Mouse (Mus musculus) adrenal gland, postnatal 25 days (tissue): ENCODE data around the gene Skint8. TPM values are rescaled to one million over a fixed set of nuclear protein-coding genes. Genes with fewer than 3 reads are reported as not detected.
"Not testable (repeated sequence)": the region's sequence is repeated elsewhere in the genome, so short reads cannot be mapped to it uniquely, and the experiment has no call there.

Source experiments
- DNase-seq: peaks from one replicate; pipeline ENCODE4 v3.0.0; 2021; ENCODE audit warnings: mixed read lengths
- long read RNA-seq: library from polyadenylated mRNA; stranded (forward); transcript quantifications from one replicate; pipeline ENCODE4 v2.0.0, GENCODE M21; 2021
- total RNA-seq: library from RNA; stranded (reverse); gene quantifications from 2 replicates; pipeline ENCODE4 v1.2.3, GENCODE M21; 2021

Skint8 gene
- not detected in 2 replicates for total RNA-seq
- long read RNA-seq: 0 reads

DNA sequence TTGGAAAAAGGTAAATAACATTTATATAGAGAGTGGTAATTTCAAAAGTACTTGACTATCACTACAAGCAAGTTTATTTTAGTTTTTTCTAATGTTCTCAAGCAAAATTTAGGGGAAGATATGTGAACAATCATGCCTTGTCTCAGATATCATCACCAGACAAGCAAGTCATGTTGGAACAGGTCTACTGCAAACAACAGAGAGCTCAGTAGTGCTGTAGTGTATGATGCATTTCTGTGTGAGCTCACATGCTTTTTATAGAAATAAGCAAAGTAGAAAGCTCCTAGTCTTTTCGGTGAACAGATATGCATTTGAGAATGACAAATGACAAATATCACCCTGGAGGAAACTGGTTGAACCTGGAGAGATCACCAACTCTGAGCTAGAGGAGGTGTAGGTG lies at the start of gene Skint8:
Skint8 (plus strand) TSS at position 301 of the 400 bp plus-strand sequence.
- DNase-seq: no peak

DNA sequence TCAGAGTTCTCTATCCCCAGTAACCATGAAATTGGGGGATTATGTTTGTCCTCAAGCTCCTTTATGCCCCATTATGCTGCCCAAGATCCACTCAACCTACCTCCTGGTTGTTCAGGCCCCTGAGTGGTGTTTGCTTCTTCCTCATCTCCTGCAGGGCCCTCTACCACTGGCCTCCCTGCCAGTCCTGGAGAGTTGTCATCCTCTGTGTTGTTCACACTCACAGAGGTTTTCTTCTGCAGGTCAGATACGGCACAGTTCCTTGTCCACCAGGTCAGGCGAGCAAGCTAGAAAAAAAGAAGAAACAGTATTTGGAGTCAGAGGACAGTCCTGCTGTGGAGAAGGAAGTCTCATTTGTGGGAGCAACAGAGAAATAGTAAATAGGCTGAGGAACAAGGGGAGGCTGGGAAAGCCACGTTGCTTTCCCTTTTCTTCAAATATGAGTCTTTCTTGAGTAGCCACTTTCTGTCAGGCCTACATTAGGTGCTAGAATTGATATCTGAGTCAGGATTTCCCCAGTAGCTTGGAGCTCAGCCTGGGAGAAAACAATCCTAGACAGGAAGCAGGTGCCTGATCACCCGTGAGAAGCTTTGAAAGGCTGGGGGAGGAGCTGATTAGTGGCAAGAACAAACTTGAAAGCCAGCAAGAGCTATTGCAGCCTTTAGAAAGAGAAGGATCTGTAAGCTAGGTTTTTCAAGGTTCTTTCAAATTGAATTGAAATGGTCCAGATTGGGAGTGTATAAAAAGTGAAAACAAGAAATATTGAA lies 38.9 kb upstream of the Skint8 start:
- DNase-seq: no peak

DNA sequence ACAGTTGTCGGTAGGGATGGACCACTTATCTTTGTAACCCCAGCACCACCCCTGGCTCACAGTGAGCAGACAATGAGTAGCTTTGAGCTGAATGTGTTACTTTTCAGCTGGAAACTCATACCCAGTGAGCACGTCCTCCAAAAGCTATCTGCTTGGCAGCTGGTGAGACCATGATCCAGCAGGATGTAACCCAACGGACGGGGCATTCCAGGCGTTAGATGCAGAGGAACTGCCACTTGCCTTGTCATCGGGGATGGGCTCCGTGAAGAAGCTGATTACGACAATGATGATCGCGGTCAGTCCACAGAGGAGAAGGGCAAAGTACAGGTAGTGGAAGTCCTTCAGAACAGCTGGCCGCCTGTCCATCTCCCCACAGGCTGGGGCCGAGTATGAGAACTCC lies 35.6 kb upstream of the Skint8 start:
- DNase-seq: no peak

DNA sequence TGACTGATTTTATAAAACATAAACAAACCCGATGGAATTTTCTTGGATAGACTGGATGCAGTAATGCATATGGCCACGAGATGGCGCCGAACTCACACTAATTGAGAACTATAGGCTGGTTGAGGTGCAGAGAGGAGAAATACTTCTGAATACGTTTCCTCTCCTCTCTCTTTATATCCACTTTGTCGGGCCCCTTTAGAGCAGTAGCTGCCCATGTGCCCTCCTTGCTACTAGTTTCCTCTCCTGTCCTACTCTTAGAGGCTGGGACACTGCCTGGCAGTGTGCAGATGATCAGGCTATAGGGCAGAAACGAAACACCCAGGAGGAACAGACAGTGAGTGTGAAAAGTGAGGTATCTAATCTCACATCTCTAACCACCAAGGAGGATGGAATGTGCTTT lies 33.2 kb upstream of the Skint8 start:
- DNase-seq: peak; percentile 63

DNA sequence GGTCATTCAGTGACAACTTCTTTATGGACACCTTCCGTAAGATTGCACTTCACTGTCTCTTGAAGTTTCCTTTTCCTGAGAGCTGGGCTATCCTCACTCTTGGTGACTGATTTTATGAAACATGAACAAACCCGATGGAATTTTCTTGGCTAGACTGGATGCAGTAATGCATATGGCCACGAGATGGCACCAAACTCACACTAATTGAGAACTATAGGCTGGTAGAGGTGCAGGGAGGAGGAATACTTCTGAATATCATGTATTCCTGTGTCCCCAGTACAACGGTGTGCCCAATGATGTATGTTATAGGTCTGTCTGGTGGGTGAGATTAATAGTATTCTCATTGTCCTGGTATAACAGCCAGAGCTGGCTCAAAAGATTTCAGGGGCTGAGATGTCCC lies 32.6 kb upstream of the Skint8 start:
- DNase-seq: peak; percentile 69

DNA sequence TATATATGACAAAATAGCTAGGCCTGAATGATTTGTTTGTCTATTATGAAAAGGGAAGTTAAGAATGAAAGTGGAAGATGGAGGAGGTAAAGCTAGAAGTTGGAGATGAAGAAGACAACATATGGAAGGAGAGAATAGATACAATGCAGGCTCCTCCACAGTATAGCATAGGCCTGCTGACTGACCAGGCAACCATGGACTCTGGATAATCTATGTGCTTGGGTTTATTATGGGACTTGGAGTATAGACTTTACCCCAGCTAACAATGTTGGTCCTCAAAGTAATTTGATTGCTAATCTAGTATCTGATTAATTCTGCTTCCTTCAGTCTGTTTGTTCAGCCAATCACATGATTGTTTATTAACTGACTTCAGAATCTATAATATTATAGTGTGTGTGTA lies 27.1 kb upstream of the Skint8 start:
- no peak for DNase-seq

DNA sequence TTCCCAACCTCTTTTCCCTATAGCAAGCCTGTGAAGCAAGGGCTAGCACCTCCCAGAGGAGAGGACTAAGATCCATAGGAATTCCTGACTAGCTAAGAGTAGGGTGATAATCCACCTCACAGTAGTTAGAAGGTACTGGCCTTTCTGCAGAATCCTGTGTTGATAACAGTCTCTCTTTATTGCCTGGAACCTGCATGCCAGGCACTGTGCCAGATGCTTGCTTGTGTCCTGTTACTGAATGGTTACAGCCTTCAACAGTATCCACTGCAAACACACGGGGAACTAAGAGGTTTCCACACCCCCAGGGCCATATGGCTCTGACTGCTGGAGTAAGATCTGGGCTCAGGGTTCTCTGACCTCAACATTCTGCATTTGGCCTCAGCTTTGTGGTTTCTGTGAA lies 21.4 kb upstream of the Skint8 start:
- no peak for DNase-seq

DNA sequence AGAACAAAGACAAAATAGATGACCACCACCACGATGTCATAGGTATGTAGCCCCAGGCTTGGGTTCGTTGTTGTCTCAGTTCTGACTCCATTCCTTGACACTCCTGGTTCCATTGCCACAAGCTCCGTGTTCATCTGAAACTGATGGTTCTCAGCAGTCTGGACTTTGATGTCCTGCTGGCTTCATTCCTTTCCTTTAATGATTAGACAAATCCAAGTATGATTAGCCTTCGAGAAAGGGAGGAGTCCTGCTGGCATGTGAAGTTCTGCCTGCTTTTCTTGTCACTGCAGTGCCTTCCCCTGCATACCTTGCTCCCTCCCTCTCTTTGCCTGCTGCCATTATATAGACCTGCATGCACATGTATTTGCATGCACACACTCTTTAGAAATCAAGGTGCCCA lies 20.6 kb upstream of the Skint8 start:
- no peak for DNase-seq

DNA sequence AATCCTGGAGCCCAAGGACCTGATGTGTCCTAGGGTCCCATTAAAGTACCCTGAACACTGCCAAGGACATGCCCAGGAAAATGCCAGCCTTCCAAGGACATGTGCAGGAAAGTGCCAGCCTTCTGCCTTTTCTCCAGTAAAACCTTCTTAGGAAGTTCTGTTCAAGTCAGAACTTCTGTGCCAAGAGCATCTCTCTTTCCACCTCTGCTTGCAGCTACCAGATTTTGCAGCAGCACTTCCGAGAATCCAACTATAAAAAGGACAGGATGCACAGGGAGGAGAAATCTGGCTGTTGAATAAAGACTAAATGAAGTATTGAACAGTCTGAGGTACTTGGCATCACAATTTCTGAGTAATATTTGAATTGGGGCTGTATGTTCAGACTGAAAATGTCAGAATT lies 18.7 kb upstream of the Skint8 start:
- not testable (repeated sequence) for DNase-seq

DNA sequence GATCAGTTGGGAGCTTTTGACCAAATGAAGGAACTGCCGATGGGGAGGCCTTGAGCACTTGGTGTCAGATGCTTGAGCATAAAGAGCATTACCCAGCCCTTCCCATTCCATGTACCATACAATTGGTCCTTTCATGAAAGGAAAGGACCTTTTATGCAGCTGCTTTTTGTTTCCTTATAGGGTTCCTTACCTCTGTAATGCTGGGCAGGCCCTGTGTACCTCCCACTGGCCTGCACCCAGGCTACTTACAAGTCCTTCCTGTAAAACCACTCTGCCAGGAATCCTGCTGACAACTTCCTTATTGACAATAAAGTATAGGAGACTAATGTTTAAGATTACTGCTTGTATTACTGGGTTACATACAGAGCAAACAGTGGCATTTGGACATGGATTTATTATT lies 17.7 kb upstream of the Skint8 start:
- DNase-seq: no peak

DNA sequence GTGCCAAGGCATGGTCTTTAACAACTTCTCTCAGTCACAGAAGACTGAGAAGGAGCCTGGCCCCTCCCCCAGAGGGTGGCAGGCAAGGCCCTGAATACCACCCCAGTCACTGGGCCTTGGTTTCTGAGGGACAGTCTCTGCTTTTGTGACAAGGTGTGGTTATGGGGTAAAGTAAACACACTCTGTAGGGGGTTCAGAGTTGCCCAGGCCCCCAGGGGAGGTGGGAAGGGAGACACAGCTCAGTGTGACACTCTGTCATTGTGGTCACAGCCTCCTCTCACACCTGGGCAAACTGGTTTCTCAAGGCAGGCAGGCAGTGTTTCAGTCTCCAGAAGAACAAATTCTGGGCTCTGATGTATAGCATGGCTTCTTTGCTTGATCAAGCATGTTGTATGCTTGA lies 16.4 kb upstream of the Skint8 start, which contains the start of gene Slc5a9:
Slc5a9 (minus strand) TSS at position 144 of the 400 bp plus-strand sequence.
- DNase-seq: no peak

DNA sequence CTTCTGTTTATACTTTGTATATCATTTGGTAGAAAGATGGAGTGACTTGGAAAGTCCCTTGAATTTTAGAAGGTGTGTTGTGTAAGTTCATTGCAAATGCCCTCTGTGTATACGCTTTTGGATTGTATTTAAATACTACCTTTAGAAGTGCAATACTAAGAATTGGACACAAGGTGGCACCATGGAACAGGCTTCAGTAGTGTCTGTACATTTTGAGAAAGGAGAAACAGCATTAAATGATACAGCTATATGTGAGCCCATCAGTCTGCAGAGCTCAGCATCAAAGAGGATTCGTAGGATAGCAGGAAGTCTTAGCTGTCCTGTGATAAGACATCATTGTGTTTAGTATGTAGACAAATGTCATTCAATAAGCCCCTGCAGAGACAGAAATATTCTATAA lies 11.3 kb upstream of the Skint8 start:
- DNase-seq: no peak

DNA sequence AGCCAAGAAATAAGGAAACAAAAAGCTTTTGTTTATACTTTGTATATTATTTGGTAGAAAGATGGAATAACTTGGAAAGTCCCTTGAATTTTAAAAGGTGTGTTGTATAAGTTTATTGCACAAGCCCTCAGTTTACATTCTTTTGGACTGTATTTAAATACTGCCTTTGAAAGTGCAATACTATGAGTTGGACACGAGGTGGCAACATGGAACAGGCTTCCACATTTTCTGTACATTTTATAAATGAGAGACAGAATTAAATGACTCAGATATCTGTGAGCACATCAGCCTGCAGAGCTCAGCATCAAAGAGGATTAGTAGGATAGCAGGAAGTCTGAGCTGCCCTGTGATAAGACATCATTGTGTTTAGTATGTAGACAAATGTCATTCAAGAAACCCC lies 42.1 kb downstream of the Skint8 start:
- DNase-seq: no peak

DNA sequence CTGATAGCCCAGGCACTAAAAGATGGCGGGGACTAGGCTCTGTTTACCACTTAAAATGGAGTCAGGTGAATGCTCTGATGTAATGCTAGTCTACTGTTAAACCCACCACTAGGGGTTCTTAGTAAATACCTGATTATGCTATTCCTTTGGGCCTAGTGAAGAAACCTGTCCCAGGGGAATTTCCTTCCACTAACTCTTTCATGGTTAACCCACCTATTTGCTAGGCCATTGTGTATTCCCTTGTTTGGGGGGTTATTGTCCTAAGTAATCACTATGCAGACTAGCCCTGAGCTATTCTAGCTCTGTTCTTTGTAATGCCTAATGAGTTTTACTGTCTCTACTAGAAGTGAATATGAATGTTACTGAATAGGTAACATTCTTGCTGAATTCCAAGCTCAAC lies 44.0 kb downstream of the Skint8 start:
- not testable (repeated sequence) for DNase-seq

DNA sequence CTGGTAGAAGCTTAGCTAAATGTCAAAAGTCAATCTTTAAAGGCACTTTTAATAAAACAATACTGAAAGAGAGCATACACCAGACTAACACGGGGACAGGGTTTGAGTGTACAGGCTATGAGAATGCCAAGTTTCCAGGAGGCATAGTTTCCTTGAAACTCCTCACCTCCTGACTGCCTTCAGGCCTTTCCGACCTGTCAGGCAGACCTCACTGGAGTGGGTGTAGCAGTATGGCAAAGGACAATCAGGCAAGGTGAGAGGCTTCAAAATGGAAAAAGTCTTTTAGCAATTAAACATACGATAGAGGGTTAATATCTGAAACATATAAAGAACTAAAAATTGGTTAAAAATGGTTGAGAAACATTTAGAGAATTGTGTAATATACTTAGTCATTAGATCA lies 44.5 kb downstream of the Skint8 start:
- DNase-seq: no peak

DNA sequence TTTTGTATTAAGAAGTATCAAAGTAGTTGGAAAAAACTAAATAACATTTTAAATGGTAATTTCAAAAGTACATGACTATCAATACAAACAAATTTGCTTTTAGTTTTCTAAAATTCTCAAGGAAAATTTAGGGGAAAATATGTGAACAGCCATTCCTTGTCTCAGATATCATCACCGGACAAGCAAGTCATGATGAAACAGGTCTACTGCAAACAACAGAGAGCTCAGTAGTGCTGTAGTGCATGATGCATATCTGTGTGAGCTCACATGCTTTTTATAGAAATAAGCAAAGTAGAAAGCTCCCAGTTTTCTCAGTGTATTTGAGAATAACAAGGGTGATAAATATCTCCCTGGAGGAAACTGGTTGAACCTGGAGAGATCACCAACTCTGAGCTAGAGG lies 53.4 kb downstream of the Skint8 start, which contains the start of gene Skint7:
Skint7 (plus strand) TSS at position 301 of the 400 bp plus-strand sequence.
- no peak for DNase-seq

Other genes starting within 250 kb of the Skint8 start
- 12.6 and 14.9 TPM in 2 replicates for gene Spata6, start 199.4 kb upstream of the Skint8 start, total RNA-seq
- gene Slc5a9, start 16.5 kb upstream of the Skint8 start, total RNA-seq: not detected in 2 replicates
- not detected in 2 replicates for gene Skint7, start 53.5 kb downstream of the Skint8 start, total RNA-seq
- gene Skint1, start 86.9 kb downstream of the Skint8 start, total RNA-seq: not detected in 2 replicates
- not detected in 2 replicates for gene Skint4, start 152.6 kb downstream of the Skint8 start, total RNA-seq